Mouse (Mus musculus): Measurements from ENCODE around the gene Mthfd2l.
A peak's percentile ranks its signal among the peaks of the same experiment; 100 is the strongest.

Mthfd2l gene

DNA sequence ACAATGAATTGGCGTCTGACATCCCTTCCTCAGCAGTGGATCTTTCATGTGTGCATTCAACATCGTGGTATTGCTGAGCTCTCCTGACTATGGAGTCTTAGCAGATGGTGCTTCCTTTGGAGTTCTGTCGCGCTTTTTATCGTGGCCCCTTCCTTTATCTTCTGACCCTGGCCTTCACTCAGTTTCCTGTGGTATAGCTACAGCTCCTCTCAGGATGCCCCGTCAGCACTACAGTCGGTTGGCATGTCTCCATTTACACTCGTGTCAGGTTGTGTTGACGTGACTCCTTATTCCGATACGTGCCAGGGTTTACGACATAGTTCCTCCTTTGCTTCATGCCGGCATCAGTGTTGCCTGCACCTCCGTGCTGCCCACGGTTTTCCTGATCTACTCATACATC lies 18.6 kb downstream of the Mthfd2l start:
- DNase-seq: no peak

DNA sequence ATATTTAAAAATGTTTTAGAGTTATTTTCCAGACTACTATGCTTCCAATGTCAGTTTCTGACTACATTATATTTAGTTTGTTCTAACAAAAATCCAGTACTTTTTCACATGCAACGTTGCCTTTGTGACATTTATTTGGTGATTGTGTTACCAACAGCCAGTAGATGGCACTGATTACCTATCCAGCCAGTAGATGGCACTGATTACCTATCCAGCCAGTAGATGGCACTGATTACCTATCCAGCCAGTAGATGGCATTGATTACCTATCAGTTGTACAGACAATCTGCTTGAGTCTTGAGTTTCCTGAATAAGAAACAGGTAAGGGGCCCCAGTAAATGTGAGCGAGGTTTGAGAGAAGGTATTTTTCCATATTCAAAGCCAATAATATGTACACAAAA lies 20.6 kb downstream of the Mthfd2l start:
- DNase-seq: peak in 1 of 2 experiments; percentile 19

DNA sequence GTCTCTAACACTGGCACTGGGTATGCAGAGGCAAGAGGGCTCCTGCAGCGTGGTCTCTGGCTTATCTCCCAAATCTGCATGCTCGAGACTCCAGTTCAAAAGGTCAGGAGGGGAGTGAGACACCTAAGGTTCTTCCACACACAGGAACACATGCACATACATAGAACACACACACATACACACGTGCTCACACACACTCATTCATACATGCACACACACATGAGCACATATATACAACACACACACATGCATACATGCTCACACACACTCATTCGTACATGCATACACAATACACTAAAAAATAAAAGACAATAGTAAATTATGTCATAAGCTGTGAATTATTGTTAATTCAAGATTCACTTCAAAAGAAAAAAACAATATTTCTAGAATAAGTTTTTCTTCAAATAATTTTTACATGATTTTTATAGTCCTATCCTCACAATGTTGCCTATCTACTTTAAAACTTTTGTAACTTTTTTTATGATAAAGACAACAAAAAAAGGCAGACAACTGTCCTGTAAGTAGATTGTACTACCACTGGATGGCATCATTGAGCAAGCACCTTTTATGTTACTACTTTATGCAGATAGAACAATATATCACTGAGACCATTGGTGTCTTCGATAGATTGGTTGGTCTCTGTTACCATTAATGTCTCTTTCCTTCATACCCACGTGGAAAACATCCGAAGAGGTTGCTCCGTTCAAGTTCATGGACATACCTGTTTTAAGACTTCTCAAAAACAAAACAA lies 22.0 kb downstream of the Mthfd2l start:
- DNase-seq: no peak

DNA sequence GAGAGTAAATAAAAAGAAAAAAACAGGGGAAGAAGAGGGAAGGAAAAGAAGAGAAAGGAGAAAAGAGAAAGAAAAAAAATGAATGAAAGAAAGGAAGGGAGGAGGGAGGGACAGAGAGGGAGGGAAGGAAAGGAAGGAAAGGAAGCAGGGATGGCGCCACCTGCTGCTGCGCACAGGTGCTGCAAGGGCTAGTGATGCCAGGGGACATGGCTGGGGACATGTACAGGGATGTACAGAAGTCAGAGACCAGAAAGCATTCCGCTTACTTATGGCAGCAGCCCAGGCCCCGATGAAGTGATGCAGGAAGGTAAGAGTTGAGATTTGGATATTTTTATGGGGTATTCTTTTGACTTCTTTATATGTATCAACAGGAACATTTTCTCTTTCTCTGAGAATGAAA lies 33.4 kb downstream of the Mthfd2l start:
- peak in 1 of 2 experiments; percentile 28 for DNase-seq

DNA sequence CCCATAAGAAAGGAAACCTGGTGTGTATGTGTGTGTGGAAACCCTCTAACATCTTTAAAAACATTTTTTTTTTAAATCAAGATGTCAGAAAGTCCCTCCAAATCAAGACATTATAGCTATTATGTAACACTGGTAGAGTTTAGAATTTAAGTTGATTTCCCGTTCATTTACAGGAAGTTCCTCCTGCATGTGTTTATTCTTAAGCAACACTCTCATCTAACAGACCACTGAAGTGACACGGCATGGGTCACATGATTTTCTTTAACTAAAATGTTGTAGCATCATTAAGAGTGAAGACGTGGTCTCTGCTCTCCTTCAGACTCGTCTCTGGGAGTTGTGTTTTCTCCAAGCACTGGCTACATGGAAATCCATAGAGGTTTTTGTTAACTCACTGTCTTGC lies 33.8 kb downstream of the Mthfd2l start:
- DNase-seq: no peak

DNA sequence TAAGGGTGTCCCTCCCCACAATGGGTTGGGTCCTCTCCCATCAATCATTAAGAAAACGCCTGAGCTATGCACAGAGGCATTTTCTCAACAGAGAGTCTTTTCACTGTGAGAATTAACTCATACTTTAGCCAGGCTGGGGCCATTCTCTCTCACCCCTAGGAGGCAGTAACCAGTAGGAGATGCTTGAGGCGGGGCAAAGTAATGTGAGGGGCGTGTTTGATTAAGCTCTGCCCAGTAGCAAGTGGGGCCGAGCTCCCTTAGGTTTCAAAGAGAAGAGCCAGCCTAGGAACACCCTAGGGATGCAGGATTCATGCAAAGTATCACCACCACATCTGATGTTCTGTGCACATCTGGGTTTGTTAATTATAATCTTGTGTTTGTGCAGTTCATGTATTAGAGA lies 34.5 kb downstream of the Mthfd2l start:
- DNase-seq: no peak

DNA sequence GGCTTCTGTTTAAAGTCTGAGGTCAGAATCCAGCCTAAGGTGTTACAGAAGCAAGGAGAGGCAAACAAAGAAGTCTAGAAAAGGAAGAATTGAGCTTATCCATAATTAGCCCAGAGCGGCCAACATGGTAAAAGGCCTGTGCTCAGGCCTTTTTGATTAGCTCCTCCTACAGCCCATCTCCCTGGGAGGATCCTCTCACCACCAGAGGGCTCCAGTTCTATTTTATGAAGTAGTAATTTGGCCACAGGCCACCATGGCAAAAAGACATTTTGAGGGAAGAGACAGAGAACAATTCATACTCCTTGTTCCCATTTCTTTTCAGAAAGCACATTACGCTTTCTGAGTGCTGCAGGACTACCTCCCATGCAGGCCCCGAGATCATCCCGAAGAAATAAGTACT lies 46.3 kb downstream of the Mthfd2l start:
- DNase-seq: peak in 1 of 2 experiments; percentile 32

DNA sequence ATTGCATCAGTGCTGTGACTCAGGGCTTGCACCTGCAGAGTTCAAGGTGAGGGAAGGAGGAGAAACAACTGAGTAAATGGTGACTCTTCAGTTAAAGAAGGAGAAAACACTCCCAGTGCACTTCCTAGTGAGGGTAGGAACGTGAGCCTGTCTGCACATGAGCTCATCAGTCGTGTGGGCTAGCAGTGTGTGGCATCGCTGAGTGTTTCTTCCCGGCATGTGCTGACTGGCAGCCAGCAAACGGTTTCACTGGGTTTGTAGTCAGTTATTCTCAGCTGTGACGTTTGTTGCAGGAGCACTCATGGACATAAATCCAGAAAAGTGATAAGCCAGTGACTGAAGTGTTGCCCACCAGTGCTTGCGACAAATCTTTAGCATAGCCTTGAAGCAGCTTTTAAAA lies 49.4 kb downstream of the Mthfd2l start:
- no peak for DNase-seq

DNA sequence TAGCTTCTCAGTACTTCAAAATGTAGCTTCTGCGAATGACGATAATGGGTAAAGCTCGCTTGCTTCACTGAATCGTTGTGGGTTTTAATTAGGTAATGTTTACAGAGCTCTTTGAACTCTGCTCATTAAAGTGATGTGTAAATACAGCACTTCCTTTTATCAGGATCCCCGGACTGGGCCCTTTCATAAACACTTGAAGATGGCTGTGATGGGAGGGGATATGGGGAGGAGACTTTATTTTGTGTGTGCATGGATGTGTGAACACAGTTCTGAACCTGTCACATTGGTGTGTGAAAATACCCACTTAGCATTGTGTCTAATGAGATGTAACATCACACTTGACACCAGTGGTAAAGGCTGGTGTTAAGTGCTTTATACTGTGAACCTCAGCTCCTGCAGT lies 56.7 kb downstream of the Mthfd2l start:
- no peak for DNase-seq

DNA sequence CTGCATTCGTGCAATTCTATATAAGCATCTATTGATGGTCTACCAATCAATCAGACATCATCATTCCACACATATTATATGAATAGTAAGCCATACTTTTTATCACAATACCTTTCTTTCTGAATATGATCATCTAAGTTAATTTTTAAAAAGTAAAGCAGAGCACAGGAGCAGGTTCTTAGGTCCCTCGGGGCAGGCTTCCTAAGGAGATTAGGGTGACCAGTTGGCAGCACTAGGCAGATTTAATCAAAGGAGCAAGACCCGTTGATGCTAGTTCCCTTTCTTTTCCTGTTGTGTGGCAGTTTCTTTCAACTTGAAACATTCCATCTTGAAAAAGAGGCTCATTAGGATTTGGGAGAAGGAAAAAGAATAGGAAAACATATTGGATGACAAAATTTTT lies 57.2 kb downstream of the Mthfd2l start:
- DNase-seq: no peak

DNA sequence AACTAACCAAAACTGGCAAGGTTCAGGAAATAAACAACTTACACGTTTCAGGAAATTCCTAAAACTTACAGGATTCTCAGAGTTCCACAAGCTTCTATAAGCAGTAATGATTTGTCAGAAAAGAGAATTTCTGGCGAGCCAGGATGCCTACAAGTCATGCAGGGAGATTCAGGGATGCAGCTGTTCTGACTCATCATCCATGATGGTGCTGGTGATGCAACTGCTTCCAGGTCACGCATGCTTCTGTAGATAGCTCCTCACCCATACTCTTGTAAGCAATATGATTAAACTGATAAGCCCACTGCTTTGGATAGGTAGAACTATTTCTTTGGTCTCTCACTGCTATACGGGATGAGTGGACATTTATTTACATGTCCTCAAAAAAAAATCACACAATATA lies 57.7 kb downstream of the Mthfd2l start:
- DNase-seq: no peak

DNA sequence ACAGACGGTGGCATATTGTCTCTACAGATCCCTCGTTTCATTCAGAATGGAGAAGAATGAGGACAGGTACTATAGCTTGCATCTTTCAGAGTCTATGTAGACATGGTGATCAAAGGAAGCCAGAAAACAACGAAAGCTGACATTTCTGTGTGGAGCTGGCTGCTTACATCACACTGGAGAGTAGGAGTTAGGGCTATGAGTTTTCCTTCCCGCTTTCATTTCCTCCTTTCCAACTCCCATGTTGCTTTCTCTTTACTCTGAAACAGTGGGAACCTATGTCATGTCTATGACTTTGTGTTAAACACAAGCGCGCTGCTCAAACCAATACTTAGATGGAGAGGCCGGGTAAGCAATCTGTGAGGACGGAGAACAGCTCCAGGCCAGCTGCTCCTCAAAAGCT lies 69.0 kb downstream of the Mthfd2l start:
- no peak for DNase-seq

DNA sequence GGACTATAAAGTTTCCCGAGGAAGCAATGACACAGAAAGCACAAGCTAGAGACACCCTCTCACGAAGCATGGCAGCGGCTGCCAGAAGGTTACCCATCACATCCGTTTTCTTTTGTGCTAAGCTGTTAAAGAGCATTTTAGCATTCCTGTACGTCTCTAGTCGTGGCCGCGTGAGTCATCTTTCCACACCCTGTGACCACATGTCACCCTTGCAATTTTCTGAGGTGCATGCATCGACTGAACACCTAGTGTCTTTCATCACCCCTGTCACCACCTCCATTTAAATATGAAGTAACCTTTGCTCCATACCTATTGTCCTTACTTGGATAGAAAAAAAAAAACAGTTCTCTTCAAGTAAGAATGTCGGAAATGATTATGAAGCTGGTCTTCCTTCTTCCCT lies 84.3 kb downstream of the Mthfd2l start:
- no peak for DNase-seq

DNA sequence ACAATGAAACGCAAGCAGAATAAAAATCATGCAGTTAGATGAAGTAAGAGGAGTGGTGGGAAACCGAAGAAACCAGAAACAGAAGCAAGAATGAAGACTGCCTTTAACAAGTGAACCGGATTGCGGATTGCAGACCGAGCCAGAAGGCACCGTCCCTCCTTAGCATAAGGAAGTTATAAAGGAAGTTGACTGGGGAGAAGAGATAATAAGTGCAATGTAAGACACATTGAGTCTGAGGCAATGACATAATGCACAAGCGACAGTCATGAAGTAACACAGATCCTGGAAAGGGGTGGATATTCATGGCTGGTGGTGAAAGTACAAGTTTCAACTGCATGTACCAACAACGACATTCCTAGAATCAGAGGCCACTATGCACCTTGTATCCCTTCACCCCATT lies 92.2 kb downstream of the Mthfd2l start:
- DNase-seq: no peak

DNA sequence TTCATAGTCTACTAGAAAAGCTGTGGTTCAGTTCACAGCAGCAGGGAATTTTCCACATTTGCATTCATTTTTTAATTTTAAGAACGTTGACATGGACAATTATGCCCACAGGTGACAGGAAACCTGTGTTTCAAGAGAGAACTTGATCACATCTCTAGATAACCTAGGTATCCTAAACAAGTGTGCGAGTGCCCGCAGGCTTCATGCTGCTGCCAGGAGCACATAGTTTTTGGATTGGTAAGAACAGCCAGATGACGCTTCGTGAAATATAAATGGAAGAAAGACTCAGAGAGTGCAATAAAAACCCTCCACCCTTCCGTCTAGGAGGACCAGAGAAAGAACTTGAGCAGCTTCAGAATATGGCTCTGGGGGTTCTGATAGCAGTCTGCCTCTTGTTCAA lies 96.2 kb downstream of the Mthfd2l start, which contains the start of gene Epgn:
Epgn (plus strand) TSS at position 301 of the 400 bp plus-strand sequence.
- DNase-seq: no peak

DNA sequence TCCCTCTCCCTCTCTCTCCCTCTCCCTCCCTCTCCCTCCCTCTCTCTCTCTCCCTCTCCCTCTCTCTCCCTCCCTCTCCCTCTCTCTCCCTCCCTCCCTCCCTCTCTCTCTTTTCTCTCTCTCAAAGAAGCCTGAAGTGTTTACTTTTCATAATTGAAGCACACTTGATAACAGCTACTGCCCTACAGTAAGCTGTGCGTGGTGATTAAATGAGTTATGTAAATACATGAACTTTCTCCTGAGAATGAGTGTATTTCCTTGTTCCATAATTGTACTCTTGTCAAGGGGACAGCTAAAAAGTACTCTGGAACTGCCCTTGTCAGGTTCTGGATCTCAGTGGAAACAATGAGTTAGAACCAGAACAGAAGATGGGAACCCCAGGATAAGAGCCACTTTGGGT lies 96.9 kb downstream of the Mthfd2l start:
- DNase-seq: no peak

DNA sequence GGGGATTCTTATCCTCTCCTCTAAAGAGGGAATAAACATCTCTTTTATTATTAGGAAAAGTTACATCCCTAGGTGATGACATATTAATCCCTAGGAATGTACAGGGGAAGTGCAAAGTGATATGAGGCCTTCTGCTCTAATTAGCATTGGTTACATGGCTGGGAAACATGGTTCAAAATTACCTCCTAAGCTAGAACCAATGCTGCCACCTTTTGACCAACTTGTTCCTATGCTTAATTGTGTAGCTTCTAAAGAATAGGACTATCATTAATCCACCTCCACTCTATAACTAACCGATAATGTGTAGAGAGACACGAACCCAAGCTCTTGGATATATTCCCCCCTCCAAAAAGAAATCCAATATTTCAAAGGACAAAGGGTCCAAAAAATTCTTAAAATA lies 99.7 kb downstream of the Mthfd2l start:
- DNase-seq: no peak

DNA sequence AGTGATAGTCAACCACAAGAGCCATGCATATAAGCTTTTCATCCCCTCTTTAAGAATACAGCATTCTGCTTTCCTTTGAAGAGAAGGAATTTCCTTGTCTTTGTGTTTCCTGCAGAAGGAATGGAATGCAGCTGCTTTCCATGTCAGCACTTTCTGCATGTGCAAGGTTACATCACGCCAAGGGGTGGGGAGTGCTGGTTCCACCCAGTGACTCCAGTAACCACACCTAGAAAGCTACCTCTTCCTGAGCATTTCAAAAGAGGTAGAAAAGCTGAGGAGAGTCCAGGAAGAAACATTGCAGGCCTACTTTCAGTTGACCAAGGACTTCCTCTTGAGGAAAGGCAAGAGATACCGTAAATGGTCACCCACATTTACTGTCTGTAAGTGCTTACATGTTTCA lies 104.4 kb downstream of the Mthfd2l start:
- DNase-seq: no peak

DNA sequence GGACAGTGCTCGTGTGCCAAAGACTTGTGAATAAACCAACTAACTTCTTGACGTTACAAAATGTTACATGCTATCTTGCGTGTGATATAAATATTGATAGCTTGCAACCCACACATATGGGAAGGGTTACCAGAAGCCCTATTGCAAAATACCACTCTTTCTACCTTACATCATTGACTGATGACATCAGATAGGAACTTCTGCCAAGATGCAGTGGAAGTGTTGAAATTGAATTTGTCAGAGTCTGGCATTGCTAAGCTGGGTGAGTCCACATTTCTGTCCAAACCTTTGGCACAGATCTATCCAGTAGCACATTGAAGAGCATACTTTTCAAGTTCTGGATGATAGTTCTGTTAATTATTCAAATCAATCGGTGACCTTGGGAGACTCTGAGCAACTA lies 105.7 kb downstream of the Mthfd2l start:
- no peak for DNase-seq

DNA sequence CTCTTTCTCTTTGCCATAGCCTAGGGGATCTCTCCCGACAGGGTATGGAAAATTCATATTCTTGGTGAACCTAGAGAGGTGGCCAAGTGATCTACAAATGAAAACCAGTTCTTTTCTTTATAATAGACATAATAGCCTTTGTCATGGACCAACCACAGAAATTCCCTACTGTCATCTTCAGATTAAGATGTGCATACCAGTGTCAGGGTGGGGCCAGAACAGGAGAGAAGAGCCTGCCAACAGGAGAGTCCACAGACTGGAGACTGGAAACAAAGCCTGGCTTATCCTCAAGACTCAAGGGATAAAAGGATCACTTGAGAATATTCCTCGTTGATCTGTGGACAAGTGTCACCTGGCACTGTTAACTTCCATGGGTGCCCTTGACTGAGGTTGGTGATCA lies 106.8 kb downstream of the Mthfd2l start:
- no peak for DNase-seq

DNA sequence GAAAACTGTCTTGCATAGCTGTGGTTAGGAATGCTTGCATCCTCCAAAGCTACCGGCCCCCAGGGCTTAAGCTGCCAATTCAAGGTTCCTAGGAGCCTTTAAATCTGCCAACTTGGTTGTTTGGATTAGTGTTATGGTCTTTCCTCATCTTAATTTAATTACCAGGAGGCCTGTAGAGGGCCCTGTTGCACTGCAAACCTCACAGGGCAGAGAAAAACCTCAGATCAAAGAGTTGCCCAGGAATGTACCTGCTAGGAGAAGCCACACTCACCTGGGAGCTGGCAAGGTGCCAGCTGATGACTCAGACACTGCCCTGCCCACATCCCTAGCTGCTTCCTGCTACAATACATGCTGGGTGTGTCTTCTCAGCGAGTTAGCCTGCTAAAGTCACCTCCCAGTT lies 107.6 kb downstream of the Mthfd2l start:
- DNase-seq: no peak

DNA sequence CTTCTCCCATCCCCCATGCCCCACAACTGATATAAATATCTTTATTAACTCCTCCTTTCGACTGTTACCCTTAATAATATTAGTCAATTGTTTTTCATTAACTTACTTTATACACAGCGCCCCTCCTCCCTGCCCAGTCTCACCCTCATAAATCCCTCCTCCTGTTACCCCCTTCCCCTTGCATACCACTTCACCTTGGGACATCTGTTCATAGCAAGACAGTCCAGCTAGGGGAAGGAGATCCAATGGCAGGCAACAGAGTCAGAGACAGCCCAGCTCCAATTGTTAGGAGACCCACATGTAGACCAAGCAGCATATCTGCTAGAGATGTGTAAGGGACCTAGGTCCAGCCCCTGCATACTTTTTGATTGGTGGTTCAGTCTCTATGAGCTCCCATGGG lies 108.0 kb downstream of the Mthfd2l start:
- DNase-seq: no peak

DNA sequence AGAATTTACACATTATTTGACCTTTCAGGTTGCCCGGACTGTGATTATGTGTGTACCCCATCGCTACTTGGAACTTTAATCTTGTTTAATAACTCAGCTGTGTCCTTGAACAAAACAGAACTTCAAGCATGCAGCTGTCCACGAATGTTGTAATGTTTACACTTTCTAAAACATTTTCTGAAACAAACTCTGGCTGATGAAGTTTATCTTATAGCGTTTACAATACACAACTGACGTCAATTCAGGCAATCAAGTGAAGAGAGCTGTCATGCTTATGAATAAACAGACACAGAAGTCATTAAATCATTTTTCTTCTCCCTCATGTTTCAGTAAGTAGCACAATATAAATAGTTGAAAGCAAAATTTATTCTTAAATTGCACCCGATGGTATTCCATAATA lies 117.1 kb downstream of the Mthfd2l start:
- no peak for DNase-seq

DNA sequence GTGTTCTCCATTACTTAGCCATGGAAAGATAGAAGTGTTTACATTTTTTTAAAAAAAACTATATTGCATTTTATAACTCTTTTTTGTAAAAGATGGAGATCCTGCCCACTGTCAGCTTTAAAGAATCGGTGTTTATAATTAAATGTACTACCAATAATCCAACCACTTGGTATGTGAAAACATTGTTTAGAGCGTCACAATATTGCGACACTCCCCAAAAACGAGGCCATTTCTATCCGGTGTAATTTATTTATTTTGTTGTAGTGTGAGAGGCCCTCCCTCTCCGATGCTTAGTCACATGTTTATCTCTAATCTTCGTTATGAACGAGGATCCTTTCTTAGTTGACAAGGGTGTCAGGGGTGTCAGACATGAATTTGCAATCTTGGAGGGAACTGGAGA lies 117.5 kb downstream of the Mthfd2l start:
- DNase-seq: no peak
